Mouse (Mus musculus) heart, adult 2 months (tissue): ENCODE results near the gene Med13l.

Experiments used
- CTCF ChIP-seq: fragments of 200-600 bp; IDR thresholded peaks from 2 replicates; pipeline ENCODE4 v1.8.1; 2022; ENCODE audit warnings: antibody characterized with exemption, mild to moderate bottlenecking, moderate library complexity
- POLR2A ChIP-seq: fragments of 200-500 bp; IDR thresholded peaks from 2 replicates; pipeline ENCODE4 v1.6.1; 2011; ENCODE audit warnings: mild to moderate bottlenecking, low read depth, low read length, control low read depth; ENCODE audit not compliant: insufficient read depth

DNA sequence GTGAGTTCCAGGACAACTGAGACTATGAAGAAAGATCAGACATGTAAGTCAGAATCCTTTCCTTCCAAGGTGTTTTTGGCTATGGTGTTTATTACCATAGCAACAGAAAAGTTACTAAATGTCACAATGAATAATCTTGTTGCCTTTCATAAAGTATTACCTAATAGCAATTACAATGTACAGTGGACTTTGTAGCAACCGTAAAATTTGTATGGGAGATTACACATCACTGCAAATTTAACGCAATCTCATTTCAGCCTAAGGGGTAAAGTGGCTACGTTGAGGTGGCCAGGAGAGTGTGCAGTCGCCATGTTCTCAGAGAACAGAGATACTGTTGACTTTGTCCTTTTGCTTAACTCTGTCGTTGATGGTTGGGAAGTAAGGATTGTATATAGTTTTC lies 61.9 kb downstream of the Med13l start:
- TF ChIP-seq CTCF (no peak), POLR2A (no peak)
